Mouse (Mus musculus) frontal cortex, adult (tissue): ENCODE measurements around the gene Snx30.
A peak's percentile ranks its signal among the peaks of the same experiment; 100 is the strongest.
"Not testable (repeated sequence)": the region's sequence is repeated elsewhere in the genome, so short reads cannot be mapped to it uniquely, and the experiment has no call there.

Experiments used
- ATAC-seq: cut with Nextera tagmentation; 2 replicates; pipeline ENCODE4 v1.9.2; 2017; ENCODE audit warnings: mild to moderate bottlenecking, moderate library complexity, mixed read lengths; ENCODE audit not compliant: low TSS enrichment

Snx30 gene

DNA sequence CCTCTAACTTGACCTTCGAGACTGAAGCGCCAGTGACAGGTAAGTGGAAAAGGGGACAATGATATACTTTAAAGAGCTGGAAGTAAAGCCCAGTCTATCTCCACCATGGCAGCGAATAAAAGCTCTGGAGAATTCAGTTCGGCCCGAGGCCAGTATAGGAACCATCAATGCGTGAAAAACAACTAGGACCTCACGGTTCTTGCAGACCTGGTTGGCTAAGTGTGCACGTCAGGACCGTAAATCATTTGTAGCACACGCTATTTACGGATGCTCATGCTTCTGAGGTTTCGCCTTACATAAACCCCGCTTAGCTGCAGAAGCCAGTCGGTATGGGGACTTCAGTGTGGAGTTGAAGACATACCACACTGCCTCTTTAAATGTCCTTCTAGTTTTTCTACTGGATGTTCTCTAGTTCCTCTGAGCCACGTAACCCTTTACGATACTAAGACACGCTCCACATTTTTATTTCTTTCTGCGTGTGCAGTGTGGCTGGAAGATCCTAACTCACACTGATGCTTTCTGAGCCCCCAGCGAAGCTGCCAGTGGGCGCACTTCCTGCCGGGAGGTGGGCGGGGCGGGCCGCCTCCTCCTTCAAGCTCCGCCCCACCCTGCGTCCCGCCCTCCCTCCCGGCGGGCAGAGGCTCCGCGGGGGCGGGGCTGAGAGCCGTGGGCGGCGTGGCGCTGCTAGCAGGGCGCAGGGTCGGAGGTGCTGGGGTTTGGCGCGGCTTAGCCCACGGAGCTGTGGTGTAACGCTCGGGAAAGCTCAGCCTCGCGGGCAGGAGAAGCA, at the start of gene Snx30:
TSS of gene Snx30 (plus strand) at position 660 of the 787 bp plus-strand sequence.
- ATAC-seq, result peak; percentile 74

DNA sequence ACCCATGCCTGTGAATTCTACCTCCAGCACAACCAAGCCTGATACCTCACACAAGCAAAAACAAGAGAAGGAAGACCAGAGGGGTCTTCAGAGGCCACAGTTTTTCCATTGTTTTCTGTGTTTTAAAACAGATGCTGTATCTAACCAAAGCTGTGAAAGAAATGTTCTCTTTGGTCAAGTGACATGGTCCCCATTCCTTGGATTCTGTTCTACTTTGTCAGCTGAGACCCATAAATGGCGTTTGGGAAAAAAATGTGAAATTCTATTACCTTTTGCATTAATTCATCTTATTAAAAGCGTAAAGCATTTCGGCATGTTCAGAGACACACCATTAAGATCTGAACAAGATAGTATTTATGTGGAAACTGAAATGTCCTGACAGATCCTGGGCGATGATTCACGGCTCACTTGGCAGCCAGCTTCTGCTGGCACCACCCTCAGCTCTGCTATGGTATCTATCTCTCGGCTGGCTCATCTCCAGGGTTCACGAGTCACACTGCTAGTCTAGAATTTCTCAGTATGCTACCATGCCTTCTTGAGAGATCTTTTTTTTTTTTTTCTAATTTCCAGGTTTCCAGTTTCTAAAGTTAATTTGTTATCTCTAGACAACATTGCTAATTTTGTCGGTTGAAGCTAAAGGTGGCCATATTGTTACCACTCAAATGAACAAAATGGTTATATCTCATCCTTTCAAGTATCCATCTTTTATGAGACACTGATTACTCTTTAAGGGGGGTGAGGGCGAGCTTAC, 49.1 kb upstream of the Snx30 start:
- ATAC-seq, result peak; percentile 94

GRCm38 (mm10) chr4:59757452-59758435, 47.9 kb upstream of the Snx30 start:
- no peak for ATAC-seq

DNA sequence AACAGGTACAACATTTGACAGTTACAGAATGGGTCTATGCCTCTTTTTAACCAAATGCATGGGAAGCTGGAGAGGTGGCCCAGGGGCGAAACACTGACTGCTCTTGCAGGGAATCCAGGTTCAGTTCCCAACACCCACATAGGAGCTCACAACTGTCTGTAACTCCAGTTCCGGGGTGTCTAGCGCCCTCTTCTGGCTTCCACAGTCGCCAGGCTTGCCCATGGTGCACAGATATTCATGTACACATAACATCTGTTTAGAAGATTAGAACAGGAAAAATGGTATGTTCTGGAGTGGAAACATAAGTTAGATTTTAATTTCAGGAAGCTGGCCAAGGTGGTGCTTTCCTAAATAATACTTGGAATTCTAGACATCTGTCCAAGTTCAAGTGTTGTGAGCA, 45.6 kb upstream of the Snx30 start:
- ATAC-seq, result no peak

- ATAC-seq, result peak; percentile 47; the same call in 1 of the 2 replicates
These were observed 44.8 kb upstream of the Snx30 start for GRCm38 (mm10) chr4:59760636-59761364.

- ATAC-seq, result no peak
These were observed 44.3 kb upstream of the Snx30 start for GRCm38 (mm10) chr4:59761365-59761729.

DNA sequence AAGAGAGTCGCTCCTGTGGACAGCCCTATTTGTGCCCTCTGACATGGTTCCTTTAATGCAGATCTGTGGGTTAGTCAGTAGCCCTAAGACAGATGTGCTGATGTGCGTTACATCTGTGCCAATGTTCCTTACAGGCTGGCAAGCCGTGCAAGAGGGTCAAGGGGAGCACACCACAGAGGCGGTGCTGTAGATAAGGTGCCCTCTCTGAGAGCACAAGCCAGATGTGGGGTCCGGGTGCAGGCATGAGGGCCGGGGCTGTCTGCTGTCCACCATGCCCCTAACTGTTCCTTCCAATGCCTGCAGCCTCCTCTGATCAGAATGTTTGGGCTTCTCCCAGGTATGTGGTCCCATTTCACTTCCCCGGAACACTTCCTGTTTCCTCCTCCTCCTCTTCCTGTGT, 40.7 kb upstream of the Snx30 start:
- ATAC-seq, result no peak

GRCm38 (mm10) chr4:59765385-59766005, 40.1 kb upstream of the Snx30 start:
- no peak for ATAC-seq

DNA sequence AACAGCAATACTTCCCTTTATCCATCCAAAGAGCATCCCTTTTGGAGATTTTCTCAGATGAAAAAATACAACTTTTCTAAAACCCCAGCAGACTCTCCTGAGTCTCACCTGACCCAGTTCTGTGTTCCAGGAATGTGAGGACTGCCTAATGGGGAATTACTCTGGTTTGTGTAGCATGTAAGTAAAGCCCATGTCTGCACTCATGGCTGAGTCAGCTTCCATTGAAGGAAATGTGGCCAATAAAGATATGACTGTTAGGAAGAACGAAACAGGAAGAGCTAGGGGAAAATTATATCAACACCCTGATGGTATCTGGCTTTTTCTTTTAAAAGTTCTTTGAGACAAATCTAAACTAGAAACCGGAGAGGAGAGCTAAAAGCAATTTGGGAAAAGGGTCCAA, 37.9 kb upstream of the Snx30 start:
- no peak for ATAC-seq

GRCm38 (mm10) chr4:59772171-59772879, 33.3 kb upstream of the Snx30 start:
- no peak for ATAC-seq

DNA sequence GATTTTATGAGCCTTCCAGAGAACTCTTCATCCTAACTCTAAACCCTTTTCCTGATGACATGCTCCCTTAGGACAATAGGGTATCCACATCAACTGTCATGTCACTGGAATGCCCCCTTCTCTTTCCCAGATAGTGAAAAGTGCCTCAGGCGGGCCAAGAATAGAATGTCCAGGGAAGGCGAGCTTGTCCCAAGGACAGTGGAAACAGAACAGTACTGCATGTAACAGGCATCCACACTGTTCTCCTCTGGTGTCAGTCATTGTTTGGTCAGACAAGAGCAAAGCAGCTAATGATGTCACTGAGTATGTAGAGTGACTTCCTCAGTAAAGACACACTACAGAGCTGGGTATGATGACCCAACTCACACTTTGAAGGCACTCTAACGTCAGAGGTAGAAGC, 27.8 kb upstream of the Snx30 start:
- ATAC-seq, result no peak

- no peak for ATAC-seq
These were observed 25.1 kb upstream of the Snx30 start for GRCm38 (mm10) chr4:59780568-59780967.

DNA sequence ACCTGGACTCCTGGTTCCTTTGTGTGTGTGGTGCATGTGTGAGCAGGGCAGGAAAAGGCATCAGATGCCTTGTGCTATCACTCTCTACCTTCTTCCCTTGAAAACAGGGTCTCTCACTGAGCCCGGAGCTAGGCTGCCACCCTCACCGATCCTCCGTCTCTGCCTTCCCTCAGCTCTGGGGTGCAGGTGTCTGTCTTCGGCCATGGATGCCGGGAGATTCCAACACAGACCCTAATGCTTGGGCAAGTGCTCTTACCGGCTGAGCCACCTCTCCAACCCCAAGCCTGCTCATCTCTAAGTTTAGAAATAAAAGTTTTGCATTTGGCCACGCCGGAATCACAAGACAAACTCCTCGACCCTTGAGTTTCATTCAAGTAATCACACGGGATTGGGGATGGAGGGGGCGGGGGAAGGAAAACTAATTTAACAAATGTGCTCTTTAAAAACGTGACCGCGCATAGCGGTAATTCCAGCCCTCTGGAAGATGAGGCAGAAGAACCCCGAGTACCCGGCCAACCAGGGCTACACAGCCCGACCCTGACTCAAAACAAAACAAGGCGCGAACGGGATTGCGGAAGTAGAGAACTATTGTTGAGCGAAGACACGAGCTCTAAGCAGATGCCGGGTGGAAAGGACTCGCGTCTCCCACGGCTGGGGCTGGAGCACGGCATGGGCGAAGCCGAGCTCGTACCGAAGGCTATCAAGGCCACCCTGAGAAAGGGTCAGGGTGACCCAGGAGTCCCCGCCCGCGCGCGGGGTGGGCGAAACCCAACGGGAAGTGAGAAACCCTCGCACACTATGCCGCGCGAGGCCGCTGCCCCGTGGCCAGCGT, 22.6 kb upstream of the Snx30 start:
- ATAC-seq, result peak; percentile 36

DNA sequence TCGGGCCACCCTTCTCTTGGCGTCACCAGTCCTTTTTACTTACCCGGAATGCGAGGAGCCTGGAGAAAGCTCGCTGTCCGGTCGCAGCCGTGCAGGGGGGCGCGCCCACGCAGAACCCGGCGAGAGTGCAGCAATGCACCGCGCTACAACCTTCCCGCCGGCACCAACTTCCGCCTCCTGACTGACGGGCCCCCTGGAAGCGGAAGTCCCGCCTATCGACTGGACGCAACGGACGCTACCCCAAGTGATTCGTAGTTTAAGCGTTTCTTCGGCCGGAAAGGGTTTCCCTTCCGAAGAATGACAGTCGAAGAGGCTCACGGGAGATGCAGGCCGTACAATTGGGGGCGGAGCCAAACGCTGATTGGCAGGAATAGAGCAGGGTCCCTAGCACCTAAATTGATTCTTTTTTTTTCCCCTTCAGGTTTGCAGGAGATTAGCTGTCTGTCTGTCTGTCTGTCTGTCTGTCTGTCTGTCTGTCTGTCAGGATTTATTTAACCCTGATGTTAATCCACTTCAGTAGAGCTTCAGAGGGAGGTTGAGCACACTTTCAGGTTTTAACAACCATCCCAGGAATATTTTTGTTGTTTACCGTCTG, 21.9 kb upstream of the Snx30 start:
- ATAC-seq, result peak; percentile 98

GRCm38 (mm10) chr4:59785412-59785811, 20.2 kb upstream of the Snx30 start:
- ATAC-seq, result no peak

GRCm38 (mm10) chr4:59786661-59787060, 19.0 kb upstream of the Snx30 start:
- no peak for ATAC-seq

DNA sequence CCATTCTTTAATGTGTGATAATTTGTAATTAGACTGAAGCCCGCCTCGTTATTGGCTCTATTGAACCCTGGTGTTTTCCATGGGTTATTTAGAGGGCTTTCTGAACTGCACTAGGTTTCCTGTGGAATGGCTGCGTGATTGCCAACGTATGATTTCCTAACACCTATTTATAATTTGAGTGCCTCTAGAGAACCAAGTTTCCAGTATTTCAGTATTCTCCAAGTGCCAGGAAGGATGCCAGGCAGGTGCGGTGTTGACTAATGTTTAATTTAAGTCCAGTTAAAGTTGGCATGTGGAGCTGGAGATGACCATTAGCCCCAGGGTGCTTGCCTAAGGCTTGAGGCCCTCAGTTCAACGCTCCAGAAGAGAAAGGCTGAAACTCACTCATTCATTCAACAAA, 18.5 kb upstream of the Snx30 start:
- no peak for ATAC-seq

- no peak for ATAC-seq
These were observed 16.6 kb upstream of the Snx30 start for GRCm38 (mm10) chr4:59789015-59789414.

DNA sequence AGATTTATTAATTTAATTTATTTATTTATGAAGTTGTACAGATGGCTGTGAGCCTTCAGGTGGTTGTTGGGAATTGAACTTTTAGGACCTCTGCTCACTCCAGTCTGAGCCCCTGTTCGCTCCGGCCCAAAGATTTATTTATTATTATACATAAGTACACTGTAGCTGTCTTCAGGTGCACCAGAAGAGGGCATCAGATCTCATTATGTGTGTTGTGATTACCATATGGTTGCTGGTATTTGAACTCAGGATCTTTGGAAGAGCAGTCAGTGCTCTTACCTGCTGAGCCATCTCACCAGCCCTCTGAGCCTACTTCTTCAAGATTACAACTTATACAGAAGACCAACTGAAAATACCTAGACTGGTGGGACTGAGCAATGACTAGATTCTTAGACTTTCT, 12.0 kb upstream of the Snx30 start:
- not testable (repeated sequence) for ATAC-seq
